Mouse (Mus musculus) liver, embryonic 11.5 days (tissue): ENCODE data around the gene Foxn4. TPM values are rescaled to one million over a fixed set of nuclear protein-coding genes. Genes with fewer than 3 reads are reported as not detected.

Experiments
- ATAC-seq: fragments of 200-750 bp; cut with Nextera tagmentation; replicated peaks from 2 replicates; pipeline ENCODE4 v1.8.0; 2017; ENCODE audit warnings: moderate number of reproducible peaks, mild to moderate bottlenecking, moderate TSS enrichment, moderate library complexity; ENCODE audit not compliant: low FRiP score
- DNase-seq: peaks from one replicate; pipeline ENCODE4 v3.0.0-alpha.2; 2017; ENCODE audit warnings: low spot score
- H3K27ac ChIP-seq: fragments of 300-500 bp; sonication (generic); 2 replicates; pipeline ENCODE4 v1.5.1; 2014; ENCODE audit warnings: mild to moderate bottlenecking, low read depth, low read length, control low read depth
- H3K27me3 ChIP-seq: fragments of 300-500 bp; sonication (generic); replicated peaks from 2 replicates; pipeline ENCODE4 v1.6.1; 2014; ENCODE audit warnings: low read length, mixed read lengths; ENCODE audit not compliant: control insufficient read depth, insufficient read depth
- H3K36me3 ChIP-seq: fragments of 300-500 bp; sonication (generic); 2 replicates; pipeline ENCODE4 v1.6.1; 2014; ENCODE audit warnings: mild to moderate bottlenecking, low read length, moderate library complexity, mixed read lengths; ENCODE audit not compliant: control insufficient read depth, insufficient read depth
- H3K4me1 ChIP-seq: fragments of 300-500 bp; sonication (generic); replicated peaks from 2 replicates; pipeline ENCODE4 v1.6.1; 2014; ENCODE audit warnings: low read length, mixed read lengths; ENCODE audit not compliant: control insufficient read depth, insufficient read depth
- H3K4me2 ChIP-seq: fragments of 300-500 bp; sonication (generic); 2 replicates; pipeline ENCODE4 v1.6.1; 2014; ENCODE audit warnings: mild to moderate bottlenecking, control low read depth, moderate library complexity
- H3K4me3 ChIP-seq: fragments of 300-500 bp; sonication (generic); 2 replicates; pipeline ENCODE4 v1.5.1; 2014; ENCODE audit warnings: low read depth, low read length, control low read depth
- H3K9ac ChIP-seq: fragments of 300-500 bp; sonication (generic); 2 replicates; pipeline ENCODE4 v1.6.1; 2014; ENCODE audit warnings: low read depth, low read length, control low read depth
- H3K9me3 ChIP-seq: fragments of 300-500 bp; sonication (generic); 2 replicates; pipeline ENCODE4 v1.6.1; 2016; ENCODE audit warnings: low read length, inconsistent platforms, mixed read lengths; ENCODE audit not compliant: control insufficient read depth
- WGBS: fragments of 180-500 bp; shearing (Covaris S2); extraction: QIAGEN DNeasy Blood & Tissue Kit; methylation state at CpG from one replicate; pipeline ENCODE4 v1.1.7; 2014; 5-methylcytosine and 5-hydroxymethylcytosine counted together
- polyA plus RNA-seq: library from polyadenylated mRNA; unstranded; fragments of >200 nt; fragmentation: Nextera tagmentation; extraction: Ambion mirVana; gene quantifications from 2 replicates; pipeline ENCODE4 v1.2.1, GENCODE M21; 2014

The Foxn4 gene
- polyA plus RNA-seq = not detected in 2 replicates

DNA sequence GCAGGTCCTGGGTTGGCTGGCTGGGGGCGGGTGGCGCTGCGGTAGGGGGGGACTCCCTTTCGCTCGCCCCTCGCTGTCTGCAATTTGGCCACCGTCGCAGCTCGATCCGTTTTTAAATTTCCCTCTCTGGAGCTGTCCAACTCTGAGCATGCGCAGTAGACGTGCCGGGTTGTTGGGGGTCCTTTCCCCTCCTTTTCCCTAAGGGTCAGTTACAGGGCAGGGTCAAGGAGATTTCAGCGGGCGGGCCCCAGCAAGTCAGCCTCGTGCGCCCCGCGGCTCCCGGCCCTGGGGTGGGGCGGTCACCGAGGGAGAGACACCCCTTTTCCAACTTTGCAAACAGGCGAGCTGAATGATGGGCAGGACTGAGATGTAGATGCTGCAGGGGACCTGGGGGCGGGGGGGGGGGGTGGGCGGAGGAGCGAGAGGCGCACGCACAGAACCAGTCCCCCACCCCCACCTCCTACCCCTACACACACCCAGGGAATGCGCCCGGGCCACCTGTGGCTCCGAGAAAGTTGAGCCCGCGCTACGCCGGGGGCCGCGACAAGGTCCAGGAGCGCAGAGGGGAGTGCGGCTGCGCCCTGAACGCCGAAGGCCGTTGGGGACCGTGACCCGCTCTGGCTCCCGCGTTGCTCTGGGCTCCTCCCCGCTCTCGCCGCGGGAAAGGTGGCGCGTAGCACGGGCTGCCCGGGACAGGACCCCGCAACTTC lies at the start of gene Foxn4:
Gene Foxn4 (minus strand): TSS at position 115 of the 710 bp plus-strand sequence.
- 3% methylated on average over 53 of the region's 56 CpGs for WGBS
- Histone ChIP-seq H3K27ac (no peak within 1 kb of the TSS), H3K9ac (no peak within 1 kb of the TSS), H3K27me3 (peaks cover 75% of the 10 kb centered on the region), H3K36me3 (no peaks in the 10 kb centered on the region), H3K4me1 (peaks cover 4% of the 10 kb centered on the region; the same call in 1 of the 2 replicates), H3K9me3 (no peaks in the 10 kb centered on the region), H3K4me2 (peak within 1 kb of the TSS; percentile 56), H3K4me3 (peak within 1 kb of the TSS; percentile 34)
- ATAC-seq = no peak
- peak; percentile 45 for DNase-seq

DNA sequence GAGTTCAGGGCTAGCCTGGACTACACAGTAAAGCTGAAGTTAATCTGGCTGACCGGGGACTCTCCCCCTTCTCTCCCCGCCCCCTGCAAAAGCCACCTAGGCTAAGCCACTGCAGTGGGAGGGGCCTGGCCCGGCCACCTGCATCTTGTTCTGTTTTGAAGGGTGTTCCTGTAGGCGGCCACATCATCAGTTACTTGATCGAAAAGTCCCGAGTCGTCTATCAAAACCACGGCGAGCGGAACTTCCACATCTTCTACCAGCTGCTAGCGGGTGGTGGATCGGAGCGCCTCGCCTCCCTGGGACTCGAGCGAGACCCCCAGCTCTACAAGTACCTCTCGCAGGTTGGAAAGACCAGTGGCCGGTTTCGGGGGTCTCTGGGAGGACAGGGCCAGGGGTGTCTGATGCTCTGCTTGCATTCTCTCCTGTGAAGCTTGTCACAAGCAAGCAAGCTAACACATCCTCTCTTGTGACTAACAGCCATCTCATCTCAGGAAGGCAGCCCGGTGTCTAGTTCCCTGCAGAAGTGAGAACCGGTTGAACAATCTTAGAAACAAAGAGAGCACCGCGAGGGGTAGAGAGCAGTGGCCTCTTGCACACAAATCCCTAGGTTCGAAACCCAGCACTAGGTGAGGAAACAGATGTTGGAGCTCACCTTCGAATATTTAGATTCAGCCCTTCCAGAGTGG lies 49.6 kb upstream of the Foxn4 start:
- DNase-seq (no peak), ATAC-seq (no peak)
- no peaks in the 10 kb centered on the region; the same call in 1 of the 2 replicates for H3K27me3 ChIP-seq
- no peak overlapping the region for H3K4me3 ChIP-seq
- H3K27ac ChIP-seq = no peak overlapping the region
- H3K36me3 ChIP-seq = no peaks in the 10 kb centered on the region
- H3K9me3 ChIP-seq = no peaks in the 10 kb centered on the region
- H3K4me2 ChIP-seq = no peak overlapping the region
- no peak overlapping the region for H3K9ac ChIP-seq
- 0 out of 2 replicates have a peak, but pooled peaks cover 3% of the 10 kb centered on the region for H3K4me1 ChIP-seq
- 46% methylated on average over 25 of the region's 25 CpGs for WGBS

DNA sequence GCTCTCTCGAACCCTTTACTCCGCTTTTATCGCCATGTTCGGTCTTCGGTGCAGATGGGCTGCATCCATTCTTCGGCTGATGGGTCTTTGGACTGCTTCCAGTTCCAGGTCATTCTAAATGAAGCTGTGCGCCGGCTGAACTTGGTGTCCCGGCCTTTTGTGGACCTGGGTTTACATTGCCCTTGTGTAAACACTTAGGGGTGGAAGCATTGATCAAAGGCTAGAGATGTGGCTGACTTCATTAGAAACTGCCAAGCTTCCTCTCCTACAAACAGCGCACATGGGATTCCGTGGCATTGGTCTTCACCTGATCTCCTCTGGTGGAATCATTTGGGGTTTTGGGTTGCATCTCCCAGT lies 36.1 kb upstream of the Foxn4 start:
- 63% methylated on average over 11 of the region's 11 CpGs for WGBS
- no peak for ATAC-seq
- no peak overlapping the region for H3K27ac ChIP-seq
- no peaks in the 10 kb centered on the region; the same call in 1 of the 2 replicates for H3K27me3 ChIP-seq
- H3K4me2 ChIP-seq = peak overlapping the region; percentile 49
- DNase-seq = no peak
- no peak overlapping the region for H3K9ac ChIP-seq
- no peaks in the 10 kb centered on the region for H3K36me3 ChIP-seq
- H3K4me3 ChIP-seq = no peak overlapping the region
- H3K4me1 ChIP-seq = no peaks in the 10 kb centered on the region
- no peaks in the 10 kb centered on the region for H3K9me3 ChIP-seq

DNA sequence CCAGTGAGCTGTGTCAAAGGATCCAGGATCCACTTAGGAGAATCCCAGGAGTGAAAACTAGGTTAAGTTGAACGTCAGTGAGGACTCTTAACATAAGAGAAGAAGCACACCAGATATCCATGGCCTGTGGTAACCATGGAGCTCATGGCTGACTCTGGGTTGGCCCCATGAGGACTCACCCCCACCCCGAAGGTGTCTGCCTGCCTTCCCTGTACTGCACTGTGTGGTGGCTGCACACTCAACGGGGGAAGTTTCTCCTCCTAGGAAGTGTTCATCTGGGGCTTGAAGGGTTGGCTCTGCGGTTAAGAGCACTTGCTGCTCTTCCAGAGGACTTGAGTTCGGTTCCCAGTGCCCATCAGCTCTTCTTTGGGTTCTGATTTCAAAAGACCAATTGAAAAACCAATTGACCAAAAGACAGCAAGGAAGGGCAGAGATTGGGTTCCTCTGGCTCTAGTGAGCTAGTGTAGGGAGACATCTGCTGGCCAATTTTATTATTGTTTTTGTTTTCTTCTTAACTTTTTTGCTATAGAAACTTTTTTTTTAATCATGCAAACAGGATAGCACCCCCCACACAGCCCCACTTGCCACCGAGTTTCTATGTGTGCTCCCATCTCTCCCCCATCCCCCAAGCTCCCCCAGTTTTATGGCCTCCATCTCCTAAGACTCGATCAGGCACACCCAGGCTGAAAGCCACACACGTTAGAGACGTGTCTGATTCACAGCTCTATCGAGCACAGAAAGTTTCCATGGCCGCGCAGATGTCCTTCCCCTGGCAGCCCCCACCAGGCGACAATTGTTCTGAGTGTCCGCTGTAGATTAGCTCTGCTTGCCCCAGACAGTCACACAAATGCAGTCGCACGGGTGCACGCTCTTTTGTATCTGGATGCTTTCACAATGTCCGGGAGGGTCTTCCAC lies 35.4 kb upstream of the Foxn4 start:
- Histone ChIP-seq H3K36me3 (no peaks in the 10 kb centered on the region), H3K4me1 (no peaks in the 10 kb centered on the region), H3K9me3 (no peaks in the 10 kb centered on the region), H3K27me3 (no peaks in the 10 kb centered on the region; the same call in 1 of the 2 replicates), H3K9ac (no peak overlapping the region), H3K4me2 (peak overlapping the region; percentile 49), H3K27ac (no peak overlapping the region), H3K4me3 (no peak overlapping the region)
- ATAC-seq (no peak), DNase-seq (no peak)
- WGBS = 49% methylated on average over 18 of the region's 18 CpGs

DNA sequence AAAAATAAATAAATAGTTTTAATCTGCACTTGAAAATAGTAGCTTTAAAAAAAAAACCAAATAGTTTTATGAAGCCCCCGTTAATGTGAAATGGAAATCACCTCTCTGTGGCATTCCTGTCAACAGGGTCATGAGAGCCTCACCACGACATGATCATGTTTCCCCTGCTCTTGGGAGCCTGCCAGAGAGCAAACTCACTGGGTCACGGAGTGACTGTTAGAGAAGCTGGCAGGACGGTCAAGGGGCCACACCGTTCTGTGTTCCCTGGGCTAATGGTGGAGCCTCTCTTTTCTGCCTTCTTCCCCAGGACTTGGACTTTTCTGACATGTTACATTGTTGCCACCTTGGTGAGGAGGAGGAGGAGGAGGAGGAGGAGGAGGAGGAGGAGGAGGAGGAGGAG lies 32.9 kb upstream of the Foxn4 start:
- Histone ChIP-seq H3K27me3 (no peaks in the 10 kb centered on the region; the same call in 1 of the 2 replicates), H3K27ac (no peak overlapping the region), H3K4me2 (no peak overlapping the region), H3K4me1 (no peaks in the 10 kb centered on the region), H3K9me3 (no peaks in the 10 kb centered on the region), H3K4me3 (no peak overlapping the region), H3K36me3 (no peaks in the 10 kb centered on the region), H3K9ac (no peak overlapping the region)
- DNase-seq (no peak), ATAC-seq (no peak)
- WGBS = 66% methylated on average over 5 of the region's 5 CpGs

DNA sequence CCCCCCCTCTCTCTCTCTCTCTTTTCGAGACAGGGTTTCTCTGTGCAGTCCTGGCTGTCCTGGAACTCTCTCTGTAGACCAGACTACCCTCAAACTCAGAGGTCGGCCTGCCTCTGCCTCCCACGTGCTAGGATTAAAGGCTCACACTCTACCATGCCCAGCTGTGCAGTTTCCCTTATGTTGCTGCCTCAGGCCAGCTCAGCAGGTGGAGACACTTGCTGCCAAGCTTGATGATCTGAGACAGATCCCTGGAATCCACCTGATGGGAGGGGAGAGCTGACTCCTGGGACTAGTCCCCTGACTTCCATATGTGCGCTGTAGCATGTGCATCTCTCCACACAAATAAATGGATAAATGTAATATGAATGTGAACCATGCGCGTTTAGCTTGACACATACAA lies 29.6 kb upstream of the Foxn4 start:
- H3K4me3 ChIP-seq = no peak overlapping the region
- no peaks in the 10 kb centered on the region; the same call in 1 of the 2 replicates for H3K27me3 ChIP-seq
- DNase-seq (no peak), ATAC-seq (no peak)
- no peaks in the 10 kb centered on the region for H3K9me3 ChIP-seq
- no peak overlapping the region for H3K9ac ChIP-seq
- WGBS = 70% methylated on average over 6 of the region's 6 CpGs
- no peak overlapping the region for H3K27ac ChIP-seq
- H3K36me3 ChIP-seq = no peaks in the 10 kb centered on the region
- H3K4me1 ChIP-seq = no peaks in the 10 kb centered on the region
- no peak overlapping the region for H3K4me2 ChIP-seq

DNA sequence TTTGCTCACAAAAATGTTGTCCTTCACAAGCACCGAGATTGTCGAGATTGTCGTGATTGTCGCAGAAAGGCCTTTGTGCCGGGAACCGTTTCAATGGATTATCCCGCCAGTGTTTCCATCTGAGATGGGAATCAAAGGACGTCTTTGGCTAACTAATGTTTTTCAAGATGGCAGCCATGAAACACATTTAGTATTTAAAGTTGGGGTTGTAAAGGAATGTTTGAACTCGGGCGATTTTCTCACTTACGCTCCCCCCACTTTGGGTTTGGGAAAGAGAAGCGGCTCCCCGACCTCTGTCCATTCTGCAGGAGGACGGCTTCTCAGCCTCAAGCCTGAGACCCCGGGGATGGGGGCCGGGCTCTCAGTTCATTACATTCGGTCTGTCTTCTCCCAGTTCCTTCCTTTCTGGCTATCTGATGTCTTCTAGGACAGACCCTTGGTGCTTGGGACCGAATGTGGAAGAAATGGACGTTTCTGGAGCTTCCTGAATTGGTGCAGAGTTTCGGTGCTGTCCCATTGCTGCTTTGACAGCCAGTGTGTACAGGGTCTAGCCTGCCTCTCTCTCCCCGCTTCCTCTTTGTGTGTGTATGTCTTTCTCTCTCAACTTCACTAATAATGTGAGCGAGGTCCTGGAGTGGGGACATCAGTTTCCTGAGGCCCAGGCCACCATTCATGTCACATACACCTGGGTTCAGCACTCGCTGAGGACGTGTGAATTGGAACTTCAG lies 26.4 kb upstream of the Foxn4 start:
- ATAC-seq (no peak), DNase-seq (no peak)
- H3K27me3 ChIP-seq = no peaks in the 10 kb centered on the region; the same call in 1 of the 2 replicates
- 76% methylated on average over 24 of the region's 24 CpGs for WGBS
- H3K4me2 ChIP-seq = no peak overlapping the region
- H3K4me3 ChIP-seq = no peak overlapping the region
- no peak overlapping the region for H3K9ac ChIP-seq
- H3K27ac ChIP-seq = no peak overlapping the region
- H3K36me3 ChIP-seq = no peaks in the 10 kb centered on the region
- H3K9me3 ChIP-seq = no peaks in the 10 kb centered on the region
- no peaks in the 10 kb centered on the region for H3K4me1 ChIP-seq
